Mouse (Mus musculus) T-cell, adult 66 days (primary cell): ENCODE results near the gene Coro7. TPM values are rescaled to one million over a fixed set of nuclear protein-coding genes. Genes with fewer than 3 reads are reported as not detected.

ENCODE experiments used
- total RNA-seq, 2 experiments: library from RNA; stranded (reverse); gene quantifications; 3 replicates in 1 of 2; 4 replicates in 1 of 2; pipeline ENCODE4 v1.2.4; 2023

Gene Coro7
- total RNA-seq, result 100 to 1,000 TPM; 168 to 171 TPM

GRCm38 (mm10) chr16:4679121-4680018 is at the start of gene Coro7:
Gene Coro7 (minus strand): TSS chr16:4679777.

DNA sequence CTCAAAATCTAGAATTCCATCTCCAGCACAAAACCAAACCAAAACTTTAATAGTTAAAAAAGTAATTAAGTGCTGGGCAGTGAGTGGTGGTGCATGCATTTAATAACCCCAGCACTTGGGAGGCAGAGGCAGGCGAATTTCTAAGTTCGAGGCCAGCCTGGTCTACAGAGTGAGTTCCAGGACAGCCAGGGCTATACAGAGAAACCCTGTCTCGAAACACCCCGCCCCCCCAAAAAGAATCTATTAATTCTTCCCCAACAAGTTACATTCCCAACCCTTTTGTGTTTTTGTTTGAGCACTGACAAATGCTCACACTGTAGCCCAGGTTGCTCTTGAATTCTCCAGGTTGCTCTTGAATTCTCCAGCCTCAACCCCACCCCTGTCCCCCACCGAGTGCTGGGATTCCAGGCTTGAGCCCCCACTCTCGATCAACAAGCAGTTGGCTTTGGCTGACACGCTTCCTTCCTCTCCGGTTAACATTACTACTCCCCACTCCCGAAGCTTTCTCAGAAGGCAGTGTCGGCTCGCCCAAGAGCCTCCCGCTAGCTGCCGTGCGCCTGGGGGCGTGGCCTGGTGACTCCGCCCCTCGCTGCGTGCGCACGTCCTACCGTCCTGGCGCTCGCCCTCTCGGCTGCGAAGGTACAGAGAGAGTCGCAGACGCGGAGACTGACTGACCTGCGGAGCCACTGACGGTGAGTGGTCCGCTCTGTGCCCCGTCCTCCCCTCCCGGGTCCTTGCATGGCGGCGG is 46.4 kb upstream of the Coro7 start, which contains the start of gene Hmox2:
Hmox2 (plus strand) TSS at position 582 of the 748 bp plus-strand sequence.

DNA sequence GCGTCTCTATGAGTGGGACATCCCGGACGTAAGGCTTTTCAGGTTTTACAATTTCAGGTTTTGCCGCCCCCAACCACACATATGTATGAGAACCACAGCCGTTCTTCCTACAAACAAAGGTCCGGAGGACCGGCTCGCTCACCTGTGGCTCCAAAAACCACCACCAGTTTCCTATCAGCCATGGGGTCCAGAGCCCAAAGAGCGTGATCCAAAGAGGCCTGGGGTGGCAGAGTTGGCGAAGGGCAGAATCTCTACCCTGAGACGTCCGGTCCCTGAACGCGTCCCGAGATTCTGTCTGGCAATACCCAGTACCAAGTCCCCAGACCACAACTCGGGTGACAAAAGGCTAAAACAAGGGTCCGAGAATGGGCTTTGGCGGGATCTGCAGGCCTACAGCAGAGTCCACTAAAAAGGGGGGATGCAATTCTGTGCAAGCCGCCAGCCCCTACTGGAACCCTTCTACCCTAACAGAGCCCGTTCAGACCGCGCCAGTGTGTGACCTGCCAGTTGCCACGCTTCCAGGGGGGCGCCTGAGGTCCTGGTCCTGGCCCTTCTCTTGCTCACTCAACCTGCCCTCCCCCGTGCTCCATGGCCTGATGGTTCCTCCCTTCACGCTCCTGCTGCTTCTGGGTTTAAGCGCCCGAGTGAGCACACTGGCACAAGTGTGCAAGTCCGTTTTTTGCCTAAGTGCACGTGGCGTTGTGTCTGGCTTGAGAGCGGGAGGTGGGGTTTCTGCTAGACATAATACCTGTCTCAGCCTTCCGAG is 39.4 kb upstream of the Coro7 start, which contains the start of gene Nmral1:
Nmral1 (minus strand) TSS at position 604 of the 766 bp plus-strand sequence.

DNA sequence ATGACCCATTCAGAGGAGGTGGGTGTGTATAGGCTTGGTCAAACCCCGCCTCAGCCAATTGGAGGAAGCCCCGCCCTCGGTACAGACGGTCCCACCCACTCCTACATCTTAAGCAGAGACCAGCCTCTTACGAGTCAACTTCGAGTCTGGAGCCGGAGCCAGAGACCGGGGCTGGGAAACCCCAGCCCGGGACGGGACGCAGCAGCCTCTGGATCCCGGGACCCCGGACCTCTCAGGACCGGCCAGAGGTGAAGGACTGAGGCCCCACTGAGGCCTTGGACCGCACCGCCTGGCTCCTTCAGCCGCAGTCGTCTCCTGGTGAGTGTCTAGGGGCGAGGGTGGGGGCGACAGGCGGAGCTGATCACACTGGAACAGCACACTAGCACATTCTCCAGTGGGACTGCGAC is 39.7 kb downstream of the Coro7 start, which contains the start of the genes Vasn and Dnaja3:
Vasn (plus strand) TSS at position 111 of the 407 bp plus-strand sequence.
Dnaja3 (plus strand) TSS at position 159 of the 407 bp plus-strand sequence.

GRCm38 (mm10) chr16:4624481-4625110 is 55.0 kb downstream of the Coro7 start, which contains the start of gene Pam16:
Gene Pam16 (minus strand): TSS chr16:4624988.

GRCm38 (mm10) chr16:4593971-4594813 is 85.4 kb downstream of the Coro7 start, which contains the start of gene Glis2:
Gene Glis2 (plus strand): TSS chr16:4594713.

Other genes starting within 250 kb of the Coro7 start
- gene Srl, start 138.0 kb downstream of the Coro7 start, total RNA-seq, result 1 to 10 TPM in 1 of 2 experiments, under 1 TPM in 1; 0.53 to 1.5 TPM
- gene Tfap4, start 119.9 kb downstream of the Coro7 start, total RNA-seq, result 10 to 100 TPM; 24.3 to 24.8 TPM
- under 1 TPM; 0.23 to 0.62 TPM for gene Glis2, start 85.1 kb downstream of the Coro7 start, total RNA-seq
- gene Pam16, start 54.8 kb downstream of the Coro7 start, total RNA-seq, result 10 to 100 TPM; 46.5 to 52.6 TPM
- not detected for gene Vasn, start 39.8 kb downstream of the Coro7 start, total RNA-seq
- 10 to 100 TPM; 24.4 to 29.3 TPM for gene Dnaja3, start 39.8 kb downstream of the Coro7 start, total RNA-seq
- gene Nmral1, start 39.6 kb upstream of the Coro7 start, total RNA-seq, result 1 to 10 TPM; 3.0 to 3.2 TPM
- gene Hmox2, start 46.6 kb upstream of the Coro7 start, total RNA-seq, result 10 to 100 TPM; 38.4 to 43.3 TPM
- gene Cdip1, start 110.5 kb upstream of the Coro7 start, total RNA-seq, result 10 to 100 TPM; 43.9 to 46.7 TPM
- not detected for gene 4930562C15Rik, start 155.6 kb upstream of the Coro7 start, total RNA-seq
- gene Ubald1, start 200.5 kb upstream of the Coro7 start, total RNA-seq, result 100 to 1,000 TPM; 139 to 150 TPM
- gene Mgrn1, start 206.5 kb upstream of the Coro7 start, total RNA-seq, result 10 to 100 TPM; 62.5 to 70.5 TPM